Mouse (Mus musculus) cortical plate, adult 2 months (tissue): ENCODE measurements around the gene Cdkl4.

Experiments
- CTCF ChIP-seq: fragments of 200-500 bp; IDR thresholded peaks from 2 replicates; pipeline ENCODE4 v1.5.1; 2011; ENCODE audit warnings: mild to moderate bottlenecking, control low read depth, low read length; ENCODE audit not compliant: insufficient read depth; ENCODE audit errors: extremely low read depth
- POLR2A ChIP-seq: fragments of 200-500 bp; IDR thresholded peaks from 2 replicates; pipeline ENCODE4 v1.6.1; 2011; ENCODE audit warnings: mild to moderate bottlenecking, low read length, control low read depth; ENCODE audit not compliant: insufficient read depth; ENCODE audit errors: extremely low read depth

GRCm38 (mm10) chr17:80537136-80537535 is 40.5 kb downstream of the Cdkl4 start:
- TF ChIP-seq POLR2A (no peak), CTCF (no peak)
